Mouse (Mus musculus): ENCODE measurements around the gene Psmd12.
"Not testable (repeated sequence)": the region's sequence is repeated elsewhere in the genome, so short reads cannot be mapped to it uniquely, and the experiment has no call there.

The Psmd12 gene

DNA sequence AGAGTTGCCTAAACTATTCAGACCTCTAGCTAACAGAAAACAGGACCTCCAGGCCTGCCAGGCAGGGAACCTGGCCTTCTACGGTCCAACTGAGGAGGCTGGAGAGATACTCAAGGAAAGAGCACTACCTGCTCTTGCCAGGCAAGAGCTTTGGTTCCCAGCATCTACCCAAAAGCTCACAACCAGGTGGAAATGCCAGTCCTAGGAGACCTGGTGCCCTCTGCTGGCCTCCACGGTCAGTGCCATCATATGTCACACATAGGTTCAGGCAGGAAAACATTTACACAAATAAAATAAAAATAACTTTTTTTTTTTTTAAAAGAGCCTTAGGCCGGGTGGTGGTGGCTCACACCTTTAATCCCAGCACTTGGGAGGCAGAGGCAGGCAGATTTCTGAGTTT lies 16.8 kb upstream of the Psmd12 start:
- no peak for DNase-seq (ENCODE audit: extremely low spot score)

DNA sequence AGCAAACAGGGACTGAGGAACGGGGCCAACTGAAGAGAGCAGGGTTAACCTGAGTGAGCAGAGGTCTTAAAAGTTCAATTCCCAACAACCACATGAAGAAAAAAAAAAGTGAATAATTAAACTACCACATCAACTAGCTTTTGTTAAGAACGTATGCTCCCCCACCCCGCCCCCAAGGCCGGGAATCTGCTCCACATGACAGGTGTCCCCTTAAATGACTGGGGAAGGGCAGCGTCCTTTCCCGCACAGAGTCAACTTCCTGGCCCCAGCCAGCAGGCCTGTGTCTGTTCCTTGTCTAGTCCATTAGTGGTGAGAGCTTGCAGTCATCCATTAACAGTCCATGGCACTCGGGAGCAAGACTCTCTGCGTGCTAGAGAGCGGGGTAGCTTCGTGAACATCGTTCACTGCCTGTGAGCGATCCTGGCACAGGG lies 16.0 kb upstream of the Psmd12 start:
- DNase-seq (ENCODE audit: extremely low spot score) = no peak

DNA sequence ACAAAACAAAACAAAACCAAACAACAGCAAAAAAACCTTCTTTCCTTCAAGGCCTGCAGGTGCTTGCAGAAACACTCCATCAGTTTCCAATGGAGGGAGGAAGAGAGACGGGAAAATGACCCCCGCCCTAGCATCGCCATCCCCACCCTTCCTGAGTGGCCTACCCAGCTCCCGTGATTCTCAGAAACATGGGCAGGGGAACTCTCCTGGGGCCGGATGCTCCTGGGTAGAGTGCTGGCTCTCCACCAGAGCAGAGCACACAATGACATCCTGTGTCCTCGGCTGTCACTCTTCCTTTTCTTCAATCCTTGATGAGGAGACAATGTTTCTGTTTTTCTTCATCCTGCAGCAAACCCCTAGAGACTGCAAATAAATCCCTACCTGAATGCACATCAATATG lies 15.1 kb upstream of the Psmd12 start:
- DNase-seq (ENCODE audit: extremely low spot score) = no peak

- DNase-seq (ENCODE audit: extremely low spot score) = no peak
Measured at GRCm38 (mm10) chr11:107465041-107465440, 14.2 kb upstream of the Psmd12 start.

DNA sequence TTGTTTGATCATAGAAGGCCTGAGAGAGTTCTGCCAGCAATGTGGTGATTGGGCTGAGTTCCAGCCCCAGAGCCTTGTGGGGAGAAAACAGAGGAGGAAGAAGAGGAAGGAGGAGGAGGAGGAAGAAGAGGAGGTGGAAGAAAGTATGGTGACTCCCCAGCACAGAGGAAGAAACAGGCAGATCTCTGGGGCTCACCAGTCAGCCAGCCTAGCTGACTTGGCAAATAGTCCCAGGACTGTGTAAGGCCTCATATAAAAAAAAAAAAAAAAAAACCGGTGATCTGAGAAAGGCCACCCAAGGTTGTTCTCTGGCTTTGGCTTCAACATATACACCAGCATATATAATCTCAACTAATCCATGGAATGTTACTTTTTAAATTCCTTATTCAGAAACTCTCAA lies 13.3 kb upstream of the Psmd12 start:
- no peak for DNase-seq (ENCODE audit: extremely low spot score)

DNA sequence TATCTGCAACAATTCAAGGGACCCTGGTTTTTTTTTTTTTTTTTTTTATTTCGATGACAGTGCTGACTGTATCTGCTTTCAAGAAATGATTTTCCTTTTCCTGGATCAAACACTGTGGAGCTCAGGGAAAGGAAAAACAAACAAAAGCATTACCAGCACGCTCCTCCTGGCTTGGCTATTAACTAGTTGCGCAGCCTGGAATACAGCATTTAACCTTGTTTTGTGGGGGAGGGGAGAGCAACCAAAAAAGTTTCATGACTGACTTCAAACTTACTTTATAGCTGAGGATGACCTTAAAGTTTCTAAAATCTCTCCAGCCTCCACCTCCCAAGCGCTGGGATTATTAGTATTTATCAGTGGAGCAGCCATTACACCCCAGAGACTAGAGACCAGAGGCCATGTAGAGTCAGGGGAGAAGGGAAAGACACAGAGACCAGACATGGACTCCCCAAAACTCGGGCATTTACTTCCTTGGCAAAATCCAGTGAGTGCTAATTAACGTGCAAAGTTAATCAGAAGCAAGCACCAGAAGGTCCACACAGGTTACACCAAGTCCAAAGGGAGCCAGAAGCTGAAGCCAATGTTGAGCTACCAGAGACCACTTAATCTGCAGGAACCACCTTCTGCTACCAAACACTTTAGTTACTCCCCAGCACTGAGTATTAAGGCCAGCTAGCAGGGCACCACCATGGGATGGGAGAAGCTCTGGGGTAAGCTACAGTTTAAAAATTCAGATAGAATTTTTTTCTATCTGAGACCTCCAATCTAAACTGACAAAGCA lies 12.5 kb upstream of the Psmd12 start:
- DNase-seq (ENCODE audit: extremely low spot score) = no peak

- peak; percentile 22 for DNase-seq (ENCODE audit: extremely low spot score)
Measured at GRCm38 (mm10) chr11:107468252-107469030, 10.8 kb upstream of the Psmd12 start.

DNA sequence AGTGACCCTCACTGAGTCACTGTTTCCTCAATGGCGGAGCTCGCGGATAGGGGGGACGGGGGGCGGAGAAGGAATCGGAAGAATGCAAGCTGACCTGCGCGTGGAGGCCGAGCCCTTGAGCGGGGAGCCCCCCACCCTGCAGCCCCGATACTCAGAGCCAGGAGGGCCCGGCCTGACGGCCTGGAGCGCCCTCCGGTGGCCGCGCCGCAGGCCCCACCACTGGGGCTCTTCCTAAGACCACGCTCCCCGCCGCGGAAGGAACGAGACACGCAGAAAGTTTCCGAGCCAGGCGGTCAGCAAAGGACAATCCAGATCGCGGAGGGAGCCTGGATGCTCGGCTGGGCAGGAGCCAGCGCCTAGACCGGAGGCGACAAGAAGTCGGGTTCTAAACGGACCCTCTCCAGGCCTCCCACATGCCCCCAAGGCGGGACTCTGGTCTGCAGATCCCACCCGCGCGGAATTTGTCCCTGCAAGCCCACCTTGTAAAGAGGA lies 10.2 kb upstream of the Psmd12 start:
- peak; percentile 83 for DNase-seq (ENCODE audit: extremely low spot score)

DNA sequence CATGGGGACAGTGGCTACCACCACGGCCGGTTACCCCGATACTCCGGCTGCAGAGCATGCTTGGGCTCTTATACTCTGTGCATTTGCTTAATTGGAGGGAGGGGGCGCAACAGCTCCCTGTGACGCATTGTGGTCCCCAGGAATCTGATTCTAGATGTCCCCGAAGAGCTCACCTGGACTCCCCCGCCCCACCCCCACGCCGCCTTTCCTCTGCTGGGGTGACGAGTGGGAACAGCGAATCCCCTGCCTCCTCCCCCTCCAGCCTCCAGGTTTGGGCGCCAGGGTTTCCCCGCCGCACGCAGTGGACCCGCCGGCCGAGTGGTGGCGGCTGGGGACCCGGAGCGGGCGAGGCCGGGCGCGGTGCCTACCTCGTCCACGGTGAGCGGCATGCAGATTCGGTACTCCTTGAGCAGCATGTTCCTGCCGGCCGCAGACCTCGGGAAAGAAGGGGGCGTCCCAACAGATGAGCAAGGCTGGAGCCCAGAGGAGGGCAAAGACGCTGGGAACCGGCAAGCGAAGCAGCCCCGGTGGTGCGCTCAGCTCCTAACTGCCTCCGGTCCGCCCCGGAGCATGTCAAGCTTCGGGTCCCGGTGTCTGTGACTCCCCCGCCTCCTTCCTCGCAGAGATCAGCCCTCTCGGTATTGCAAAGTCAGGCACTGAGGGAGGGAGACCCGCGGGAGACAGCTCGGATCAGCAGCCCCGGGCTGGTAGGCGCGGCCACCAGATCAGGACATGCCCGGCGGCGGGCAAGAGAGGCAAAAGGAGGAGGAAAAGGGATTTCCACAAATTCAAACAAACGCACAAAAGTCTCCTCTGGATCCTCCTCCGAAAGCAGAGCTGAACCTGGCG lies 9.5 kb upstream of the Psmd12 start:
- DNase-seq (ENCODE audit: extremely low spot score) = peak; percentile 76

DNA sequence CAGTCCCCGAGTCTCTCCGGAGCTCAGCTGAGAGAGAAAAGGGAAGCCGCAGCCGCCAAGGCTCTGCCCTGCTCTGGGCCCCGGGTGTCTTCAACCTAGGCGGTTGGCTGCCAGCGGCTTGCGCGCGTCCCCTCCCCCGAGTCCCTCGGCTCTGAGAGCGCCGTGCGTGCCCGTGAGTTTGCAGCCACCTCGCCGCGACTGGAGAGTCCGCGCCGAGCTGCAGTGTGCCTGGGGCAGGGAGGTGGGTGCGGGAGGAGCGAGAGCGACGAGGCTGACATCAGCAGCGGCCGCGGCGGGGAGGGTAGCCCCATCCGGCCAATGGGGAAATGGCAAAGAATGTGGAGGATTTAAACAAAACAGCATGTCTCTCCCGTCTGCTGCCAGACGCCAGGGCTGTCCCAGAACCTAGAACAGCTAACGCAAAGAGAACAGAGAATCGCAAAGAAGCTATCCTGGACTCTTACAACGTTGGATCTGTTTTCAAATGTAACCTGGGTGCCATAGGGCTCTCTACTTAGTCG lies 8.7 kb upstream of the Psmd12 start, which contains the start of gene Pitpnc1:
Gene Pitpnc1, minus strand, starts transcription at position 179 of the 521 bp plus-strand sequence.
- DNase-seq (ENCODE audit: extremely low spot score) = peak; percentile 89

DNA sequence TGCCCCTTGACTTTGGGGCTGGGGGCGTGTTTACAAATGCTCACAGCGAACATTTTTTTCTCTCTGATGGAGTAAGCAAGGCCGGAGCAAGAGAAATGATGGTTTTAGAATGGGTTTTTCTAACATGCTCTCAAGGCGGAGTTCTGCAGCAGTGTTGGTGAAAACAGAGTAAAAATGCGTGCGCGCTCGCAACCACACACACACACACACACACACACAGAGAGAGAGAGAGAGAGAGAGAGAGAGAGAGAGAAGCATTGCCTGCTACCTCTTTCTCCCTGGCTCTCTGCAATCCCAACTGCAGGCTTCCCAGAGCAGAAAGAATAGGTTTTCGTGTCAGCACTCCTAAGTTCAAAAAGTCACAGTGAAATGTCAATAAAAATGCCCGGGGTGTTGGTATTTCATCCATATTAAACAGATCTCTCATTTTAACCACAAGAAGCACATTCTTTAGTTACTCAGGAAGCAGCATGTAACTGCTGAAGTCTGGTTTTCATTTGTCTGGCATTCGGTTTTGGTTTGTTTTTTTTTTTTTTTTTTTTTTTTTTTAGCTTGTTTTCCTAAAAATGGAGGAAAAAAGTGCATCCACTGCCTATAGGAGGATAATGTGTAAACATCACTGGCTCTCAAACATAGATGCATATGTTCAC lies 8.1 kb upstream of the Psmd12 start:
- no peak for DNase-seq (ENCODE audit: extremely low spot score)

- no peak for DNase-seq (ENCODE audit: extremely low spot score)
Measured at GRCm38 (mm10) chr11:107472304-107472703, 7.0 kb upstream of the Psmd12 start.

- DNase-seq (ENCODE audit: extremely low spot score) = peak; percentile 77
Measured at GRCm38 (mm10) chr11:107473137-107473820, 6.0 kb upstream of the Psmd12 start.

DNA sequence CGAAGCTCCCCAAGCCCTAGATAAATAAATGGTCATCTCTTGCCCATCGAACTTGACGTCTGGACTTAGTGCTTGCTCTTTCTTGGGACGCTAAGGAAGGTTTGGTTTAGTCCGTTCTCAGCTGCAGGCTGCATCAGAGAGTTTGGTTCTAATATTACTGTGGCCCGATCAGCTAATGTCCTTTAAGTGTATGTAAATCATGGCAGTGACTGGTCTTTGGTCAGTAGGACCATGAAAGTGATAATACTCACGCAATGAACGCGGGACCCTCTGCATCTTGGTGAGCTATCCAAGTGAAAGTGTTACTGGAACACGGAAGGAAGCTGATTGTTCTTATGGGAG lies 549 bp downstream of the Psmd12 start:
- DNase-seq (ENCODE audit: extremely low spot score) = no peak

GRCm38 (mm10) chr11:107484341-107484740 lies 5.1 kb downstream of the Psmd12 start:
- DNase-seq (ENCODE audit: extremely low spot score) = no peak

GRCm38 (mm10) chr11:107502801-107503200 lies 23.5 kb downstream of the Psmd12 start:
- DNase-seq (ENCODE audit: extremely low spot score) = no peak

DNA sequence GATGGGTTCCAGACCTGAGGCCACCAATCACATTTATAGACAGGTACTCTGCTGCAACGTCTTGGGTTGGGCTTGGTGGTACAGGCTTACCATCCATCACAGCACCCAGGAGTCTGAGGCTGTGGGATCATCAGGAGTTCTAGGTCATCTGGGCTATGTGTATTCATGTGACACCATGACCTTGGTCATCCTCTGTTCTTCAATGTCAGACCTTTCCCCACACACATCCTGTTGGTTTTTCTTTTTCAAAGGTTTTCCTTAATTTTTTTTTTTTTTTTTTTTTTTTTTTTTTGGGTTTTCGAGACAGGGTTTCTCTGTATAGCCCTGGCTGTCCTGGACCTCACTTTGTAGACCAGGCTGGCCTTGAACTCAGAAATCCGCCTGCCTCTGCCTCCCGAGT lies 25.1 kb downstream of the Psmd12 start:
- not testable (repeated sequence) for DNase-seq (ENCODE audit: extremely low spot score)

GRCm38 (mm10) chr11:107506260-107506659 lies 27.0 kb downstream of the Psmd12 start:
- DNase-seq (ENCODE audit: extremely low spot score) = no peak

DNA sequence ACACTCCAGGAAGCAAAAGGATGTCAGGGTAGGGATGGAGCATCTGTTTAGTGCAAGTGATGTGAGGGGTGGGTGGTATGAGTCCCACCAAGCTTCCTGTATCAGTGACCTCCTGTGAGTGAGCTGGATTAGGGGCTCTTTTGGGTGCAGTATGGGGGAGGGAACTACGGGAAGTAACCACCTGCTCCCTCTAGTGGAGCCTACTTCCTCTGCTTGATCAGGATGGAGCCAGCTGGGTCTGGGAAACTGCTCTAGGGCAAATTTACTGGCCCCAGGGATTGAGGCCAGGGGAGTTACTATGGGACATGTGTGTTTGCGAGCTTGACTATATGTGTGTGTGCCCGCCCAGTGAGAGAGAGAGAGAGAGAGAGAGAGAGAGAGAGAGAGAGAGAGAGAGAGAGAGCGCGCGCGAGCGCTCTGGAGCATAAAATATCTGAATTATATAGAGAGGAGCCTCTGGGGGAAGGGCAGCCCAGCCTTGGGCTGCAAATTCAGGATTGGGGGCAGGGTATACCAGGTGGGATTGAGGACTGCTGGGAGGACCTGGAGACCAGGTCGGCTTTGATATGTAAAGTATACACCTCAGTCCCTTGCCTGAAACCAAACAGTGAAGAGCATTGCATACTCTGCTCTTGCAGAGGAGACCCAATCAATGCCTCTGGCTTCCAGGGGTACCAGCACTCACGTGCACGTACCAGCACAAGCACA lies 30.5 kb downstream of the Psmd12 start:
- DNase-seq (ENCODE audit: extremely low spot score) = peak; percentile 41
